Mouse (Mus musculus): ENCODE data around the gene Cdh15.

- TF ChIP-seq GATA1 (IDR thresholded peaks at IDR 0.05; ENCODE audit: low read length) (no peak), TAL1 (IDR thresholded peaks at IDR 0.05; ENCODE audit: low read length) (no peak)
Observed at GRCm38 (mm10) chr8:122819776-122820175, 28.0 kb upstream of the Cdh15 start.

Data from erythroblast, embryonic 14.5 days (primary cell).